Mouse (Mus musculus) lung, postnatal 0 days (tissue): Measurements from ENCODE around the gene Tbc1d30. TPM values are rescaled to one million over a fixed set of nuclear protein-coding genes. Genes with fewer than 3 reads are reported as not detected.

Experiments
- ATAC-seq: fragments of 200-750 bp; cut with Nextera tagmentation; 2 replicates; pipeline ENCODE4 v1.8.0; 2017; ENCODE audit warnings: moderate library complexity
- DNase-seq: peaks from one replicate; pipeline ENCODE4 v3.0.0-alpha.2; 2016; ENCODE audit warnings: low spot score
- H3K27ac ChIP-seq: fragments of 300-500 bp; sonication (generic); 2 replicates; pipeline ENCODE4 v1.5.1; 2014; ENCODE audit warnings: antibody characterized with exemption, mild to moderate bottlenecking, low read length, mixed read lengths
- H3K27me3 ChIP-seq: fragments of 300-500 bp; sonication (generic); replicated peaks from 2 replicates; pipeline ENCODE4 v1.6.1; 2014; ENCODE audit warnings: low read length, mixed read lengths; ENCODE audit not compliant: insufficient read depth
- H3K36me3 ChIP-seq: fragments of 300-500 bp; sonication (generic); 2 replicates; pipeline ENCODE4 v1.6.1; 2014; ENCODE audit warnings: low read length, mixed read lengths; ENCODE audit not compliant: insufficient read depth
- H3K4me1 ChIP-seq: fragments of 300-500 bp; sonication (generic); 2 replicates; pipeline ENCODE4 v1.6.1; 2014; ENCODE audit warnings: antibody characterized with exemption, low read depth, low read length, mixed read lengths; ENCODE audit not compliant: insufficient read depth
- H3K4me2 ChIP-seq: fragments of 300-500 bp; sonication (generic); replicated peaks from 2 replicates; pipeline ENCODE4 v1.6.1; 2014; ENCODE audit warnings: low read depth, mild to moderate bottlenecking, low read length, moderate library complexity, mixed read lengths
- H3K4me3 ChIP-seq: fragments of 300-500 bp; sonication (generic); 2 replicates; pipeline ENCODE4 v1.5.1; 2014; ENCODE audit warnings: low read depth, low read length
- H3K9ac ChIP-seq: fragments of 300-500 bp; sonication (generic); replicated peaks from 2 replicates; pipeline ENCODE4 v1.6.1; 2014; ENCODE audit warnings: low read depth, mild to moderate bottlenecking
- H3K9me3 ChIP-seq: fragments of 300-500 bp; sonication (generic); 2 replicates; pipeline ENCODE4 v1.6.1; 2016; ENCODE audit warnings: low read length, mixed read lengths
- CTCF ChIP-seq: IDR thresholded peaks from 2 replicates; pipeline ENCODE4 v1.5.1; 2016; ENCODE audit warnings: antibody characterized with exemption, mild to moderate bottlenecking
- EP300 ChIP-seq: IDR thresholded peaks from 2 replicates; pipeline ENCODE4 v1.6.1; 2016; ENCODE audit warnings: antibody characterized with exemption, mild to moderate bottlenecking, control low read depth
- WGBS: fragments of 180-500 bp; shearing (Covaris S2); extraction: QIAGEN DNeasy Blood & Tissue Kit; methylation state at CpG from one replicate; pipeline ENCODE4 v1.1.7; 2014; 5-methylcytosine and 5-hydroxymethylcytosine counted together
- polyA plus RNA-seq: library from polyadenylated mRNA; unstranded; fragments of >200 nt; fragmentation: Nextera tagmentation; extraction: Ambion mirVana; gene quantifications from 2 replicates; pipeline ENCODE4 v1.2.1, GENCODE M21; 2015

Gene Tbc1d30
- polyA plus RNA-seq, 1 experiment from 2014 or later: 4.4 TPM

DNA sequence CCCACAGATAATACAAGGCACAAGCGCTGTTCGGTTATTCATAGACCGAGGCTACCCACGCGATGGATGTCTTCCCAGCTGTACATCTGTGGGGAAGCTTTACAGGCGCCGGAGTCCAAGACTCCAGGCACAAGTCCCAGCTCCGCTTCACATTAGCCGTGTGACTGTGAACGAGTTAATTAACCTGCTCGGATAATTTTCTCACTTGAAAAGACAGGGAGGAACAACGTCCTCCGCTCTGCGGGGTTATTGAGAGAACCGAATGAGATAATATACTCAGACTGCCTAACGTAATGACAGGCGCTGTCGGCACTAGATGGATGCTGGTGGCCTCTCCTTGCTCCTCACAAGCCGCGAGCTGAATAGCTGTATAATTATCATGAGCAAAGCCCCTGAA, 60.4 kb downstream of the Tbc1d30 start:
- Histone ChIP-seq H3K27me3 (no peaks in the 10 kb centered on the region), H3K9ac (no peak overlapping the region), H3K4me1 (no peaks in the 10 kb centered on the region), H3K4me3 (no peak overlapping the region), H3K4me2 (no peak overlapping the region), H3K36me3 (no peaks in the 10 kb centered on the region; the same call in 1 of the 2 replicates), H3K9me3 (no peaks in the 10 kb centered on the region), H3K27ac (no peak overlapping the region)
- WGBS: 64% methylated on average over 20 of the region's 20 CpGs
- TF ChIP-seq EP300 (no peak), CTCF (no peak)
- no peak for DNase-seq
- no peak for ATAC-seq

DNA sequence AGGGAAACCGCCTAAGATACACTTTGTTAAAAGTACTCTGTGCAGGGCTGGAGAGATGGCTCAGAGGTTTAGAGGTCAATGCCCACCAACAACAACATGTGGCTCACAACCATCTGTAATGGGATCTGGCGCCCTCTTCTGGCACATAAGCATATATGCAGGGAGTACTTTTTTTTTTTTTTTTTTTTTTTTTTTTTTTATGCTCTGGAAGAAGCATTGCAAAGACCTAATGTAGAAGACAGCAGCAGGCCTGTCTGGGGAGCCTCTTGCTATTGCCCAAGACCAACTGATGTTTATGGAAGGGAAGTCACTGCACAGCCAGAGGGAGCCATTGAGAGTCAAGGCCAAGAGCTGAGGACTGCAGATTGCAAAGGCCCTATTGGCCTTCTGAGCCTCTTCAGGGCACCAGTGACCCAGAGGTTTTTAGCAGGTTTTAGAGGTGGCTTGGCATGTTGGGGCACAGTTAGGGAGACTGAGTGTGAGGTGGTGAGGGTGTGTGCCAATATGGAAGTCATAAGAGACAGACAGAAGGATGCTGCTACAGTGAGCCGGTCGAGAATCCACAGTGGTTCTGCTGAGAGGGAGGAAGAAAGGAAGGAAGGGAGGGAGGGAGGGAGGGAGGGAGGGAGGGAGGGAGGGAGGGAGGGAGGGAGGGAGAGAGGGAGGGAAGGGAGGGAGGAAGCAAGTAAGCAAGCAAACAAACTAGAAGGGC, 61.0 kb downstream of the Tbc1d30 start:
- TF ChIP-seq EP300: no peak
- peak; percentile 72 for TF ChIP-seq CTCF
- no peaks in the 10 kb centered on the region; the same call in 1 of the 2 replicates for H3K36me3 ChIP-seq
- H3K9me3 ChIP-seq: no peaks in the 10 kb centered on the region
- H3K4me1 ChIP-seq: no peaks in the 10 kb centered on the region
- no peaks in the 10 kb centered on the region for H3K27me3 ChIP-seq
- no peak overlapping the region for H3K9ac ChIP-seq
- WGBS: 61% methylated on average over 3 of the region's 4 CpGs
- no peak overlapping the region for H3K27ac ChIP-seq
- DNase-seq: peak; percentile 66
- peak; percentile 59 for ATAC-seq
- no peak overlapping the region for H3K4me3 ChIP-seq
- H3K4me2 ChIP-seq: no peak overlapping the region

DNA sequence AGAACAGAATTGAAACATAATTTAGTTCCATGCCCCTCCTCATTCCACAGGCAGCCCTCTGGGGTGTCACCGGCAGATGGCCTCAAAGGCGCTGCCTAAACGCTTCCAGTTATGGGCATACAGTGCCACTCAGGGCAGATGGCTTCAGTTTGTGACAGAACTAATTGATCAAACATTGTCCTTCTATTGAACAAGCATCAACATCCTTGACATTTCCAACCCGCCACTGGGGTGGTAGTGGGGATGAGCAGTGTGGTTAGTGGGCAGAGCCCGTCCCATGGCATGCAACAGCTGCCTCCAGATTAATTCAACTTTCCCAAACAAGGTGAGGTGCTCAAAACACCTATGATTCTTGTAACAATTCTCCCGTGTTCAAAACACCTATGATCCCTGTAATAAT, 68.2 kb downstream of the Tbc1d30 start:
- no peaks in the 10 kb centered on the region for H3K36me3 ChIP-seq
- no peak overlapping the region for H3K27ac ChIP-seq
- ATAC-seq: no peak
- H3K4me3 ChIP-seq: no peak overlapping the region
- no peak for DNase-seq
- WGBS: 84% methylated on average over 6 of the region's 6 CpGs
- no peak for TF ChIP-seq EP300
- no peak for TF ChIP-seq CTCF
- H3K4me1 ChIP-seq: no peaks in the 10 kb centered on the region
- no peak overlapping the region for H3K9ac ChIP-seq
- H3K9me3 ChIP-seq: no peaks in the 10 kb centered on the region
- no peaks in the 10 kb centered on the region for H3K27me3 ChIP-seq
- H3K4me2 ChIP-seq: no peak overlapping the region

DNA sequence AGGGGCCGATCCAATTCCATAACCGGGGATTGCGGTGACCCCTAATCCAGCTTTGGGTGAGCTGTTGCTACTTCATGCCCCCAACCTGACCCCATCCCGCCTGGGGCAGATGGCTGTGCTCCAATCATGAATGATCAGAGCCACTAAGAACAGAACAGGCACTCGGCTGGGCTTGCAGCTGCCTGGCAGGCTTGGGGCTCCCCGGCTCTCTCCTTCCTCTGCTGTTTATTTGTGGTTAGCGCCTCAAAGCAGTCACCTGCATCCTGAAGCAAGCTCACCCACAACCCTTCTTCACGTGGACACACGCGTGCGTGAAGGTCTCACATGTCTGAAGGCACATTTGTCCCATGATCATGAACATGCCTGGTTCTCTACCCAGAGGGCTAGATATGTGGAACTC, 68.6 kb downstream of the Tbc1d30 start:
- Histone ChIP-seq H3K27me3 (no peaks in the 10 kb centered on the region), H3K9me3 (no peaks in the 10 kb centered on the region), H3K27ac (no peak overlapping the region), H3K4me3 (no peak overlapping the region), H3K4me1 (no peaks in the 10 kb centered on the region), H3K36me3 (no peaks in the 10 kb centered on the region), H3K9ac (no peak overlapping the region), H3K4me2 (no peak overlapping the region)
- ATAC-seq (no peak), DNase-seq (no peak)
- TF ChIP-seq CTCF (no peak), EP300 (no peak)
- 75% methylated on average over 11 of the region's 11 CpGs for WGBS

DNA sequence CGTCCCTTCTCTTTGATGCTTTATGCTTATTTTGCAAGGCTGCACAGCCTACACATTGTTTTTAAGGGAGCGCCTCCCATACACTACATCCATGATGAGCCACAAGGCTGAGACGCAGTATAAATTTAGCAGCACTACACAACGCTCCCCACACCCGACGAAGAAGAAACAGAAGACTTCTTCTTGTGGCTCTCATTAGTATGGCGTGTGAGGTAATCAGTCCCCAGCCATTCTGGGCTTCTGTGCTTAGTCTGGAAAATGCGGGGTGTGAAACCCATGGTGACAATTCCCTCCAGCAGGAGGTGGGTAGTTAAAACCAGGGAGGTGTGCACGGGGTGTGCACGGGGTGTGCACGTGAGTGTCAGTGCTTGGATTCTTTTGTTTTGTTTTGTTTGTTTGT, 70.1 kb downstream of the Tbc1d30 start:
- H3K27ac ChIP-seq: no peak overlapping the region
- WGBS: 89% methylated on average over 11 of the region's 11 CpGs

DNA sequence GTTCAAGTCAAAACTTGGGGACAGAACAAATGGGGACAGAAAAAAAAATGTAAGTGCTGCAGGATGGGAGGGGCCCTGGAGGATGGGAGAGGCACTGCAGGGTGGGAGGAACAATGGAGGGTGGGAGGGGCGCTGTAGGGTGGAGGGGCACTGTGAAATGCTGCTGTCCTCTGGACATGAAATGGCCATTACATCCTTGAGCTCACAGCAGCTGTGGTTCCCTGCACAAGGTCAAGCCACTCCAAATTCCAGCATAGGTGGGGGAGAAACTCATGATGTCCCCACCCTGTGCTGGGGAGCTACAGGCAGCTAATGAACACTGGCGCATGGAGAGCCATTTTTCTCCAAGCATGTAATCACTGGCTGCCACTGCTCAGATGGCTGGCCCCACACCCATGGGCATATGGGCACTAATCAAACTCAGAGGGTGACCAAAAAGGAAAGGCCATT, 74.0 kb downstream of the Tbc1d30 start:
- no peaks in the 10 kb centered on the region for H3K9me3 ChIP-seq
- 57% methylated on average over 2 of the region's 2 CpGs for WGBS
- no peaks in the 10 kb centered on the region for H3K4me1 ChIP-seq
- H3K36me3 ChIP-seq: no peaks in the 10 kb centered on the region
- H3K4me2 ChIP-seq: no peak overlapping the region
- H3K27ac ChIP-seq: 0 out of 2 replicates have a peak overlapping the region, but pooled peaks have one; percentile 22
- DNase-seq (peak; percentile 65), ATAC-seq (peak; percentile 86)
- no peak overlapping the region for H3K9ac ChIP-seq
- no peaks in the 10 kb centered on the region for H3K27me3 ChIP-seq
- no peak overlapping the region for H3K4me3 ChIP-seq
- TF ChIP-seq EP300 (no peak), CTCF (peak; percentile 49)

More for the DNA sequence above, 70.1 kb downstream of the Tbc1d30 start:
- Histone ChIP-seq H3K36me3 (no peaks in the 10 kb centered on the region), H3K9ac (no peak overlapping the region), H3K4me1 (no peaks in the 10 kb centered on the region), H3K9me3 (no peaks in the 10 kb centered on the region), H3K4me3 (no peak overlapping the region), H3K27me3 (no peaks in the 10 kb centered on the region), H3K4me2 (no peak overlapping the region)
- ATAC-seq (no peak), DNase-seq (no peak)
- no peak for TF ChIP-seq CTCF
- no peak for TF ChIP-seq EP300
